8 mouse cellular contexts compared by ENCODE assay signal in genomic region chr7:125469937-125470336, GRCm38 (mm10). TPM values are rescaled to one million over a fixed set of nuclear protein-coding genes. Genes with fewer than 3 reads are reported as not detected.
A peak's percentile ranks its signal among the peaks of the same experiment; 100 is the strongest.
DNase-seq lines count a peak whose midpoint lies in the region; ATAC-seq lines count a peak whose summit lies in the region.

No protein-coding gene starts in this region.

- H3K27me3 ChIP-seq in forebrain, embryonic 10.5 days (ENCODE audit: poor library complexity, severe bottlenecking) = no peaks in the 10 kb centered on the region
- no peaks in the 10 kb centered on the region for H3K27me3 ChIP-seq in forebrain, embryonic 16.5 days (replicated peaks; ENCODE audit: control insufficient read depth, insufficient read depth, low read length)
- H3K27me3 ChIP-seq in limb, embryonic 10.5 days (ENCODE audit: low read depth, poor library complexity, severe bottlenecking) = no peaks in the 10 kb centered on the region

- H3K36me3 ChIP-seq in forebrain, embryonic 10.5 days (replicated peaks) = peaks cover 68% of the 10 kb centered on the region
- H3K36me3 ChIP-seq in forebrain, embryonic 16.5 days (ENCODE audit: control insufficient read depth, insufficient read depth) = peaks cover 20% of the 10 kb centered on the region
- peaks cover 67% of the 10 kb centered on the region for H3K36me3 ChIP-seq in limb, embryonic 10.5 days

- no peak overlapping the region for H3K27ac ChIP-seq in forebrain, embryonic 10.5 days
- no peak overlapping the region for H3K27ac ChIP-seq in forebrain, embryonic 16.5 days (ENCODE audit: low read length)
- no peak overlapping the region for H3K27ac ChIP-seq in limb, embryonic 10.5 days

- H3K4me2 ChIP-seq in forebrain, embryonic 16.5 days (ENCODE audit: low read length) = no peak overlapping the region

- peaks cover 13% of the 10 kb centered on the region for H3K4me1 ChIP-seq in forebrain, embryonic 10.5 days
- H3K4me1 ChIP-seq in forebrain, embryonic 16.5 days (replicated peaks; ENCODE audit: control insufficient read depth, insufficient read depth, low read length) = peaks cover 7% of the 10 kb centered on the region
- H3K4me1 ChIP-seq in limb, embryonic 10.5 days = peaks cover 3% of the 10 kb centered on the region

- no peak overlapping the region for H3K9ac ChIP-seq in forebrain, embryonic 16.5 days (replicated peaks; ENCODE audit: low read depth, low read length)

- H3K9me3 ChIP-seq in forebrain, embryonic 10.5 days = no peaks in the 10 kb centered on the region
- no peaks in the 10 kb centered on the region for H3K9me3 ChIP-seq in forebrain, embryonic 16.5 days (ENCODE audit: control insufficient read depth, low read length)
- H3K9me3 ChIP-seq in limb, embryonic 10.5 days (replicated peaks) = no peaks in the 10 kb centered on the region

- peak; percentile 66 for DNase-seq in forebrain, embryonic 10.5 days (ENCODE audit: extremely low spot score, low spot score)
- peak; percentile 41 for DNase-seq in cerebellum, adult 11 months
- peak; percentile 41 to 45 for DNase-seq in frontal cortex, postnatal 25 days (ENCODE audit: low spot score in 2 of 2)
- DNase-seq in induced T-regulatory cell, adult 2 months (ENCODE audit: low read depth) = peak; percentile 87
- peak; percentile 75 for DNase-seq in limb, embryonic 10.5 days (ENCODE audit: low spot score)
- peak; percentile 66 to 85 for DNase-seq in spleen, postnatal 10 days (ENCODE audit: low spot score in 2 of 2)

- no peak for ATAC-seq in forebrain, embryonic 16.5 days
- peak; percentile 58 for ATAC-seq in monocyte, adult 5-6 weeks (replicated peaks; ENCODE audit: insufficient number of reproducible peaks, low FRiP score, low TSS enrichment, poor library complexity, severe bottlenecking)

- no peak overlapping the region for H3K4me3 ChIP-seq in forebrain, embryonic 10.5 days
- H3K4me3 ChIP-seq in forebrain, embryonic 16.5 days (replicated peaks; ENCODE audit: low read length) = no peak overlapping the region
- H3K4me3 ChIP-seq in limb, embryonic 10.5 days = no peak overlapping the region

- WGBS in forebrain, embryonic 10.5 days = 33% methylated on average over 5 of the region's 5 CpGs
- 19% methylated on average over 5 of the region's 5 CpGs for WGBS in forebrain, embryonic 16.5 days
- 34% methylated on average over 5 of the region's 5 CpGs for WGBS in limb, embryonic 10.5 days

RNA-seq across cellular contexts. Expression of gene Nsmce1, which starts 21.5 kb away (rescaled TPM):
- 123 TPM in 2 replicates for polyA plus RNA-seq in forebrain, embryonic 10.5 days (2016; fragmentation: Nextera tagmentation; extraction: Ambion mirVana)
- polyA plus RNA-seq in forebrain, embryonic 16.5 days (2015; fragmentation: Nextera tagmentation; extraction: Ambion mirVana) = 114 and 120 TPM in 2 replicates
- polyA plus RNA-seq in limb, embryonic 10.5 days (2016; fragmentation: Nextera tagmentation; extraction: Ambion mirVana) = 123 and 129 TPM in 2 replicates
- 24.3 to 43.0 TPM (median 42.0 TPM) in 3 replicates for total RNA-seq in monocyte, adult 5-6 weeks (2017)

RNA-seq across cellular contexts. Expression of gene Kdm8, which starts 25.5 kb away (rescaled TPM):
- 14.5 and 15.6 TPM in 2 replicates for polyA plus RNA-seq in forebrain, embryonic 10.5 days (2016; fragmentation: Nextera tagmentation; extraction: Ambion mirVana)
- 4.5 and 4.8 TPM in 2 replicates for polyA plus RNA-seq in forebrain, embryonic 16.5 days (2015; fragmentation: Nextera tagmentation; extraction: Ambion mirVana)
- 18.7 and 19.5 TPM in 2 replicates for polyA plus RNA-seq in limb, embryonic 10.5 days (2016; fragmentation: Nextera tagmentation; extraction: Ambion mirVana)
- 0.75 to 5.1 TPM (median 2.6 TPM) in 3 replicates for total RNA-seq in monocyte, adult 5-6 weeks (2017)
